Mouse (Mus musculus): Measurements from ENCODE around the gene Slc45a1.

DNA sequence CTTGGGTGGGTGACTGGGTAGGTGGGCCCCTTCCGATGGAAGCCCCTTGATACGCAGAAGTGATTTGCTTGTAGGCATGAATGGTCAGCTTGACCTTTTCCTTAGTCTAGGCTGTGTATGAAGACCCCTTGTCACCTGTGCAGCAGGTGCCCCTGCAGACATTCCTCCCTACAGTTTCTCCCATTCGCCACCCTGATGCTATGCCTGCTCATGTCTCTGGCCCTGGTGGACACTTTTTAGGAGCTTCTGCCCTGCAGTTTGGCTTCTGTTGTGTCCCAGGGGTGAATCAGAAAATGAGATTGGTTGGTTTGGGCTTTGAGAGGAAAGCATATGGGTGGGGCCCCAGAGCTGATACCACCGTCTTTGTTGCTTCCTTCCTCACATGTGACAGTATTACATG is 27.0 kb downstream of the Slc45a1 start:
- no peak for TF ChIP-seq CTCF (IDR thresholded peaks at IDR 0.05; ENCODE audit: low read depth, low read length)
- no peak for TF ChIP-seq POLR2A (IDR thresholded peaks at IDR 0.05; ENCODE audit: borderline replicate concordance, low read depth, low read length)

All from bone marrow macrophage, adult 2 months (primary cell).